Mouse (Mus musculus) heart, postnatal 36 days (tissue): ENCODE measurements around the gene Lysmd4. TPM values are rescaled to one million over a fixed set of nuclear protein-coding genes. Genes with fewer than 3 reads are reported as not detected.

Experiments
- DNase-seq, 2 experiments: peaks; one replicate each; pipeline ENCODE4 v3.0.0; 2021 to 2022
- intact Hi-C: fragments of 180-260 bp; cut with DNase I; formaldehyde crosslinking; loops from one replicate; pipeline ENCODE4 v1.15.1; 2025
- total RNA-seq, 2 experiments: library from RNA; stranded (reverse); gene quantifications; 2 replicates each; pipeline ENCODE4 v1.2.3; 2021

Gene Lysmd4
- total RNA-seq, 2 experiments from 2014 or later = 15.3 to 17.8 TPM

GRCm38 (mm10) chr7:67310151-67310550, 87.8 kb downstream of the Lysmd4 start:
- no peak for DNase-seq
- intact Hi-C loops = no loop called here

DNA sequence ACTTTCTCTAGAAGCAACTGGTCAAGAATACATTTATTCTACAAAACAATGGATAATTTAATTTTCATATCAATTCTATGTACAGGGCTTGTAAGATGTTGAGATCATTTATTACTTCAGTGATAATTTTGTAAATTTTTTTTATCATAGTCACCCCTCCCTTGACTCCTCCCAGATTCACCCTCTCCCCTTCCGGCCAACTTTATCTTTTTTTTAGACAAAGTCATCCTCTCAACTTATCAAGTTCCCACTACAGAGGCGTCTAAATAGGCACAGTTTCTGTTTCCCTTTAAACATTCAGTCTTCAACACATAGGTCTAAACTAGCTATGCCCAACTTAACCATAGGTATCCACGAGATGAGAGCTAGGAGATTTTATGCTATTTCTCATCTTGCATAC, 90.9 kb downstream of the Lysmd4 start:
- no peak for DNase-seq
- intact Hi-C loops = no loop called here

GRCm38 (mm10) chr7:67318697-67319096, 96.4 kb downstream of the Lysmd4 start:
- DNase-seq = no peak
- intact Hi-C loops = loop anchor here (5.0 kb wide), 1 partner anchor 49 kb away; no protein-coding TSS in a partner anchor

- no peak for DNase-seq
- intact Hi-C loops = no loop called here
Measured at GRCm38 (mm10) chr7:67320359-67320758, 98.0 kb downstream of the Lysmd4 start.

- no peak for DNase-seq
- intact Hi-C loops = no loop called here
Measured at GRCm38 (mm10) chr7:67342067-67342625, 119.8 kb downstream of the Lysmd4 start.

GRCm38 (mm10) chr7:67344443-67344842, 122.1 kb downstream of the Lysmd4 start:
- intact Hi-C loops = no loop called here
- DNase-seq = no peak

- no peak for DNase-seq
- intact Hi-C loops = no loop called here
Measured at GRCm38 (mm10) chr7:67352989-67353388, 130.6 kb downstream of the Lysmd4 start.

DNA sequence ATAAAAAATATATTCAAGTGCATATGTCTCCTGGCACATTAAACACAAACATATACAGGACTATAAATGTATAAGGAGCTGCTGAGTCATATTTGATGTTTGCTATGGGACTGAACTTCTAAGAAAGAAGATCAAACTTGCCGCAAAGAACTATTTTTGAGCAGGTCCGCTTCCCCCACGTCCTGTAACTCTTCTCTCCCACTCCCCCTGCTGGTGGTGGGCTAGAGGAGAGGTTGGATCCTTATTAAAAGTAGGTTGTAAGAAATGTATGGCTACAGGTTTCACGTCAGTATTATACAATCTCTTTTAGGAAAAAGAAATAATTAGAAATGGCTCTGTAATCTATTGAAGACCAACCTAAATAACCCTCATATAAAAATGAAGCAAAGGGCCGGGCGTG, 131.3 kb downstream of the Lysmd4 start:
- no peak for DNase-seq

DNA sequence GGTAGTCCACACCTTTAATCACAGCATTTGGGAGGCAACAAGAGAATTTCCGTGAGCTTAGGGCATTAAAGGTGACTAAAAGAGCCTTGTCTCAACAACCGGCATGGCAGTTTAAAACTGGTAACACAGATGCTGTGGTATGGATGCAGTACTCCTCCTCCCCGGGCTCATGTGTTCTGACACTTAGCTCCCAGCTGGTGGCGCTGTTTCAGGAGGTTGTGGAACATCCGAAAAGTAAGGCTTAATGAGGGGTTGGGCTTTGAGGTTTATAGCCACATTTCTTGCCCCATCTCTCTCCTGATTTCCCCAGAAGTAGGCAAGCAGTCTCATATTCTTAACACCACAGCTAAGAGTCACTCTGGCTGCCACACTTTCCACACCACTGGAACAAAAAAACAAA, 133.5 kb downstream of the Lysmd4 start:
- intact Hi-C loops = no loop called here
- DNase-seq = no peak

More for the DNA sequence above, 131.3 kb downstream of the Lysmd4 start:
- intact Hi-C loops = no loop called here

Other genes with a start within 250 kb of the Lysmd4 start
- 100 to 1,000 TPM; 126 to 142 TPM for gene Mef2a, start 150.3 kb downstream of the Lysmd4 start, total RNA-seq